Mouse (Mus musculus) G1E (cell line): Measurements from ENCODE around the gene Rora. TPM values are rescaled to one million over a fixed set of nuclear protein-coding genes. Genes with fewer than 3 reads are reported as not detected.

Experiments
- ATAC-seq: 2 replicates; pipeline ENCODE4 v1.8.0; 2016; ENCODE audit warnings: mild to moderate bottlenecking; ENCODE audit not compliant: insufficient number of reproducible peaks, poor library complexity, low FRiP score, severe bottlenecking; ENCODE audit errors: extremely low read depth
- DNase-seq: peaks from one replicate; pipeline ENCODE4 v3.0.0; 2012; ENCODE audit warnings: low spot score
- H3K27me3 ChIP-seq: 2 replicates; pipeline ENCODE4 v1.6.1; 2012; ENCODE audit warnings: mild to moderate bottlenecking, low read length, inconsistent platforms; ENCODE audit not compliant: insufficient read depth
- H3K36me3 ChIP-seq: replicated peaks from 2 replicates; pipeline ENCODE3; 2012; ENCODE audit warnings: mild to moderate bottlenecking, inconsistent platforms
- H3K4me1 ChIP-seq: 2 replicates; pipeline ENCODE4 v1.6.1; 2012; ENCODE audit warnings: low read depth, low read length, inconsistent platforms, mixed read lengths; ENCODE audit not compliant: insufficient read depth
- H3K4me3 ChIP-seq: 2 replicates; pipeline ENCODE4 v1.5.1; 2012; ENCODE audit warnings: low read depth, mild to moderate bottlenecking, inconsistent platforms, low read length, moderate library complexity, mixed read lengths
- H3K9me3 ChIP-seq: replicated peaks from 2 replicates; pipeline ENCODE4 v1.6.1; 2012; ENCODE audit warnings: inconsistent platforms
- CTCF ChIP-seq: IDR thresholded peaks from 2 replicates; pipeline ENCODE4 v1.5.1; 2012; ENCODE audit warnings: low read depth, low read length, inconsistent platforms, mixed read lengths
- GATA1 ChIP-seq: IDR thresholded peaks from 2 replicates; pipeline ENCODE4 v1.6.1; 2012; ENCODE audit warnings: borderline replicate concordance, low read length, inconsistent platforms, mixed read lengths
- GATA2 ChIP-seq: IDR thresholded peaks from 2 replicates; pipeline ENCODE4 v1.6.1; 2012; ENCODE audit warnings: low read depth, low read length, inconsistent platforms, borderline replicate concordance
- POLR2AphosphoS5 ChIP-seq: IDR thresholded peaks from 2 replicates; pipeline ENCODE4 v1.6.1; 2012; ENCODE audit warnings: low read depth, low read length, inconsistent platforms; ENCODE audit not compliant: insufficient replicate concordance
- TAL1 ChIP-seq: conservative IDR thresholded peaks from 2 replicates; pipeline ENCODE4 v1.6.1; 2012; ENCODE audit warnings: low read depth, low read length, inconsistent platforms, mixed read lengths
- polyA plus RNA-seq: library from polyadenylated mRNA; stranded (reverse); fragments of >175 nt; gene quantifications from 2 replicates; pipeline ENCODE4 v1.2.3, GENCODE M21; 2012
- total RNA-seq, 2 experiments: library from RNA; stranded (forward) in 1 of 2; stranded (reverse) in 1 of 2; fragments of 200-1000 nt in 1 of 2; fragments of >200 nt in 1 of 2; fragmentation: Nextera tagmentation in 1 of 2; gene quantifications; 2 replicates each; pipeline ENCODE4 v1.2.3; 2014 to 2017

Rora gene
- total and polyA plus RNA-seq, 3 experiments: 0.11 TPM; not detected in 2

DNA sequence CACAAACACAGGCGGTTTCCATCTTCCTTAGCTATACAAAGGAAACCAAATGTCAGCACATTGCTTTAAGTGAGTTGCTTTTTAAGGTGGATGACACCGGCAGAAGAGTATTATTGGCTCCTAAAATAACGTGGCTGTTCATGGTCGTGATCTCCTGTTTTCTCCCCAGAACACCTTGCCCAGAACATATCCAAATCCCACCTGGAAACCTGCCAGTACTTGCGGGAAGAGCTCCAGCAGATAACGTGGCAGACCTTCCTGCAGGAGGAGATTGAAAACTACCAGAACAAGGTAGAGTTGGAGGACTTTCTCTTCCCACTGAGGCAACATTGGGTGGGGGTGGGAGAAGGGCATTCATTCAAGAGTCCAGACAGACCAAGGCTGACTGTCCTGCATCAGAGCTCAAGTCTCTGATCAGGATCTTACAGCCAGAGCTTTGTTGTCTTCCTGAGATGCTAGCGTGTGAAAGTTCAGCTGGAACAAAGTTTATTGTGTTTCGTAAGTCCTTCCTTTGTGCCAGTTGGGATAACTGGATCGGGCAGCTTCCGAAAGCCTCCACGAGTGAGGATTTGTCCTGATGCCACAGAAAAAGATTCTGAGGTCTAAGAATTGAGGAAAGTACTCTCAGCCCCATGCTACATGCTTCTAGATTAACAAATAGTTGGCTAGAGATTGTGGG, 717.6 kb downstream of the Rora start:
- Histone ChIP-seq H3K4me3 (no peak overlapping the region), H3K36me3 (no peaks in the 10 kb centered on the region), H3K4me1 (no peaks in the 10 kb centered on the region), H3K9me3 (no peaks in the 10 kb centered on the region), H3K27me3 (peaks cover 18% of the 10 kb centered on the region; the same call in 1 of the 2 replicates)
- TF ChIP-seq GATA1 (no peak), CTCF (no peak), GATA2 (no peak), POLR2AphosphoS5 (no peak), TAL1 (no peak)
- no peak for DNase-seq
- no peak for ATAC-seq

DNA sequence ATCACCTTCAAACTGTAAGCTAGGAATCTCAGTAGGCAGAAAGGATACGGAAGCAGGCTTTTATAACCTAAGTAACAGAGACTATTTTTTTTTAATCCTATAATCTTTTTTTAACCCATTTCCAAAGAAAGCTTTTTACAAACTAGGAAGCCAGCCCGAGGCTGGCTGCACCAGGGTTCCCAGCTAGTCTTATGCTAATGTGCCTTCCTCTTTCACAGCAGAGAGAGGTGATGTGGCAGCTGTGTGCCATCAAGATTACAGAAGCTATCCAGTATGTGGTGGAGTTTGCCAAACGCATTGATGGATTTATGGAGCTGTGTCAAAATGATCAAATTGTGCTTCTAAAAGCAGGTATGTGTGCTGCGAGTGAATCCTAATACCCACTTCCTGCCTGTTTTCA, 719.3 kb downstream of the Rora start:
- H3K4me1 ChIP-seq: no peaks in the 10 kb centered on the region
- no peaks in the 10 kb centered on the region for H3K9me3 ChIP-seq
- DNase-seq (no peak), ATAC-seq (no peak)
- no peak overlapping the region for H3K4me3 ChIP-seq
- no peaks in the 10 kb centered on the region for H3K36me3 ChIP-seq
- H3K27me3 ChIP-seq: peaks cover 16% of the 10 kb centered on the region; the same call in 1 of the 2 replicates
- no peak for TF ChIP-seq POLR2AphosphoS5
- TF ChIP-seq CTCF: no peak
- TF ChIP-seq GATA1: no peak
- TF ChIP-seq TAL1: no peak
- TF ChIP-seq GATA2: no peak

- H3K4me1 ChIP-seq: peaks cover 3% of the 10 kb centered on the region; the same call in 1 of the 2 replicates
- TF ChIP-seq CTCF: no peak
- no peak for TF ChIP-seq GATA1
- TF ChIP-seq GATA2: no peak
- no peak for TF ChIP-seq TAL1
- no peak for TF ChIP-seq POLR2AphosphoS5
- no peaks in the 10 kb centered on the region for H3K36me3 ChIP-seq
- peaks cover 13% of the 10 kb centered on the region for H3K27me3 ChIP-seq
- no peak overlapping the region for H3K4me3 ChIP-seq
- ATAC-seq (no peak), DNase-seq (no peak)
- H3K9me3 ChIP-seq: no peaks in the 10 kb centered on the region
Observed at GRCm38 (mm10) chr9:69376982-69377653, 723.5 kb downstream of the Rora start.

DNA sequence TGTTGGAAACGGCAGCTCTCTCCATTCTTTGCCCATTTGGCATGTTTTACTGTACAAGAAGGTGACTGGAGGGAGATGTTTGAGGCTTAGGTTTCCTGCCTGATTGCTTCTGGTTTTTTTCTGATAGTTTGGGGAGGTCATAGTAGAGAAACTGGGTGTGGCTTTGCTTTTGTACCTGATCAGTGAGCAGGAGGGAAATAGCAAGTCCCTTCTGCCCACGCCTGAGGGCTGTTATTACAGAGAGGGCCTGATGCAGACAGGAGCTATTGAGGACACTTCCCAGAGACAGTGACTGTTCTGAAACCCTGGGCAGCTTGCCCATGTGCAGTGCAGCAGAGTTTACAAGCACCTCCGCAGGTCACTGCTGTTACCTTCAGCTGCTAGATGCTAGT, 724.1 kb downstream of the Rora start:
- no peak for TF ChIP-seq CTCF
- TF ChIP-seq GATA2: no peak
- no peak for TF ChIP-seq GATA1
- TF ChIP-seq TAL1: no peak
- TF ChIP-seq POLR2AphosphoS5: no peak
- peaks cover 3% of the 10 kb centered on the region; the same call in 1 of the 2 replicates for H3K4me1 ChIP-seq
- no peak overlapping the region for H3K4me3 ChIP-seq
- no peak for DNase-seq
- ATAC-seq: no peak
- no peaks in the 10 kb centered on the region for H3K36me3 ChIP-seq
- H3K9me3 ChIP-seq: no peaks in the 10 kb centered on the region
- H3K27me3 ChIP-seq: peaks cover 9% of the 10 kb centered on the region

DNA sequence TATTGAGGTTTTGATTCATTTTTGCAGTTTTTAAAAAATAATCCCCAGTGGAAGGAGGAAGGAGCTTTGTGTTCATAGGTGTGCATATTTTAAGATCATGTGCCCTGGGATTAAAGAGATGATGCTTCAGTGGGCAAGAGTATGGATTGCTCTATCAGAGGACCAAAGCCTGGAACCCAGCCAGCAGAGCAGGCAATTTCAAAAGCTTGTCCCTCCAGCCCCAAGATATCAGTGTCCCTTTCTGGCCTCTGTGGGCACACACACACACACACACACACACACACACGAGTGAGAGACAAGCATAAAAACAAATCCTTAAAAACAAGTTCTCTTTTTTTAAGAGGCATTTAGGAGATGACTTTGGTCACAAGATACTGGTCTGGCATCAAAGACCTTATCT, 727.0 kb downstream of the Rora start:
- Histone ChIP-seq H3K36me3 (no peaks in the 10 kb centered on the region), H3K4me1 (peaks cover 3% of the 10 kb centered on the region; the same call in 1 of the 2 replicates), H3K9me3 (no peaks in the 10 kb centered on the region), H3K4me3 (no peak overlapping the region), H3K27me3 (peaks cover 3% of the 10 kb centered on the region)
- no peak for ATAC-seq
- DNase-seq: no peak
- TF ChIP-seq POLR2AphosphoS5: no peak
- TF ChIP-seq TAL1: no peak
- TF ChIP-seq GATA2: no peak
- no peak for TF ChIP-seq CTCF
- TF ChIP-seq GATA1: no peak

DNA sequence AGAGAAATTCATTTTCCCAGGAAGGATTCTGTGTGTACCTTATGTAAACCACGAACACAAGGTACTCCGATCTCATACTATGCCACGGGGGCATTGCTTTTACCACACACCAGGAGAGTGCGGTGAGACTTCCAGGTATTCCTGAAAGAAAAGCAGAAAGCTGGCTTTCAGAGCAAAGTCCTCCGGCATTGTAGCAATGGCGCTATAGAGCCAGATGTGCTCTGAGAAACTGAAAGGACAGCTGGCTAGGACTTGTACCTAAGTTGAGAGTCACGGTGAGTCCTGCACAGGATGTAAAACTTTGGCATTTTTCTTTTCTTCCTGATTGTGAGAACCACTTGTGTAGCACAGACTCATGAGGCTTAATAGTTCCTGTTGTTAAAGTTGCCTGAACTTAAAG, 728.2 kb downstream of the Rora start:
- ATAC-seq: no peak
- H3K4me3 ChIP-seq: no peak overlapping the region
- no peak for DNase-seq
- H3K27me3 ChIP-seq: peaks cover 3% of the 10 kb centered on the region
- H3K9me3 ChIP-seq: no peaks in the 10 kb centered on the region
- H3K4me1 ChIP-seq: peaks cover 3% of the 10 kb centered on the region; the same call in 1 of the 2 replicates
- TF ChIP-seq POLR2AphosphoS5 (no peak), TAL1 (no peak), GATA1 (no peak), CTCF (no peak), GATA2 (no peak)
- no peaks in the 10 kb centered on the region for H3K36me3 ChIP-seq
